Comparison of ENCODE assay signal across 29 mouse cellular contexts in genomic region chr2:141441896-141442295, GRCm38 (mm10).
A peak's percentile ranks its signal among the peaks of the same experiment; 100 is the strongest.
DNase-seq lines count a peak whose midpoint lies in the region; ATAC-seq lines count a peak whose summit lies in the region.
"Had no signal": no experiment of that assay in that cellular context is flagged by ENCODE, and none has a peak within 500 bp of the region (broad histone marks: within the 10 kb centered on the region; RNA-seq: fewer than 3 reads in every experiment).

No protein-coding gene starts in this region.

- DNase-seq in adrenal gland, adult 8-10 months: peak; percentile 7
- no peak for DNase-seq in adrenal gland, postnatal 4 days (ENCODE audit: low spot score in 2 of 2)
- DNase-seq in embryo, embryonic 11.5 days (ENCODE audit: low read depth, low spot score): peak; percentile 9
- DNase-seq in embryo, embryonic 9.5 days (ENCODE audit: extremely low spot score): no peak
- DNase-seq in neural tube, embryonic 11.5 days (ENCODE audit: low spot score): no peak
- DNase-seq in left cerebral cortex, postnatal 10 days (ENCODE audit: extremely low spot score in 1 of 2, low spot score in 2 of 2): no peak
- DNase-seq: cerebellum, adult 11 months; cerebellum, adult 2 months; cerebellum, adult 9-11 months; cerebellum, postnatal 25 days; gastrocnemius, postnatal 25 days; heart, adult 18-20 months; heart, postnatal 10 days; heart, postnatal 36 days; kidney, adult 11 months had no signal

- H3K4me1 ChIP-seq in neural tube, embryonic 11.5 days (ENCODE audit: control insufficient read depth, insufficient read depth, low read length): no peaks in the 10 kb centered on the region
- H3K4me1 ChIP-seq in neural tube, embryonic 15.5 days: no peaks in the 10 kb centered on the region
- H3K4me1 ChIP-seq: embryonic facial prominence, embryonic 10.5 days; embryonic facial prominence, embryonic 13.5 days; forebrain, embryonic 12.5 days; forebrain, embryonic 15.5 days; heart, embryonic 12.5 days; heart, embryonic 15.5 days; hindbrain, embryonic 10.5 days; hindbrain, embryonic 13.5 days; intestine, embryonic 15.5 days had no signal

- H3K4me3 ChIP-seq in neural tube, embryonic 11.5 days (ENCODE audit: low read depth, low read length): no peak overlapping the region
- H3K4me3 ChIP-seq in neural tube, embryonic 15.5 days (replicated peaks): no peak overlapping the region
- H3K4me3 ChIP-seq: embryonic facial prominence, embryonic 10.5 days; embryonic facial prominence, embryonic 13.5 days; erythroblast, embryonic 14.5 days; forebrain, embryonic 12.5 days; forebrain, embryonic 15.5 days; heart, embryonic 12.5 days; heart, embryonic 15.5 days; hindbrain, embryonic 10.5 days; hindbrain, embryonic 13.5 days; intestine, embryonic 15.5 days had no signal

- H3K27me3 ChIP-seq in neural tube, embryonic 11.5 days (ENCODE audit: control insufficient read depth, insufficient read depth, low read length): no peaks in the 10 kb centered on the region
- H3K27me3 ChIP-seq in neural tube, embryonic 15.5 days (replicated peaks): no peaks in the 10 kb centered on the region
- H3K27me3 ChIP-seq: embryonic facial prominence, embryonic 13.5 days; forebrain, embryonic 12.5 days; forebrain, embryonic 15.5 days; heart, embryonic 12.5 days; heart, embryonic 15.5 days; hindbrain, embryonic 13.5 days; intestine, embryonic 15.5 days had no signal

- no peaks in the 10 kb centered on the region for H3K9me3 ChIP-seq in neural tube, embryonic 11.5 days (ENCODE audit: control insufficient read depth, low read length)
- H3K9me3 ChIP-seq in neural tube, embryonic 15.5 days (replicated peaks): no peaks in the 10 kb centered on the region
- H3K9me3 ChIP-seq: embryonic facial prominence, embryonic 10.5 days; embryonic facial prominence, embryonic 13.5 days; forebrain, embryonic 12.5 days; forebrain, embryonic 15.5 days; heart, embryonic 12.5 days; heart, embryonic 15.5 days; hindbrain, embryonic 10.5 days; hindbrain, embryonic 13.5 days; intestine, embryonic 15.5 days had no signal

- peak; percentile 11; the same call in 1 of the 2 replicates for ATAC-seq in neural tube, embryonic 11.5 days (ENCODE audit: insufficient read depth, low FRiP score, low TSS enrichment)
- no peak for ATAC-seq in neural tube, embryonic 15.5 days (ENCODE audit: low FRiP score)
- ATAC-seq: activated CD4-positive, CD25-positive, alpha-beta regulatory T cell, adult 4 months; CD4-positive, CD25-positive, alpha-beta regulatory T cell, adult 4 months; forebrain, embryonic 15.5 days; hindbrain, embryonic 16.5 days; intestine, embryonic 15.5 days had no signal

- no peaks in the 10 kb centered on the region for H3K36me3 ChIP-seq in neural tube, embryonic 11.5 days (ENCODE audit: control insufficient read depth, insufficient read depth, low read length)
- H3K36me3 ChIP-seq in neural tube, embryonic 15.5 days: no peaks in the 10 kb centered on the region
- H3K36me3 ChIP-seq: embryonic facial prominence, embryonic 10.5 days; embryonic facial prominence, embryonic 13.5 days; forebrain, embryonic 12.5 days; forebrain, embryonic 15.5 days; heart, embryonic 12.5 days; heart, embryonic 15.5 days; hindbrain, embryonic 10.5 days; hindbrain, embryonic 13.5 days; intestine, embryonic 15.5 days had no signal

- no peak overlapping the region for H3K27ac ChIP-seq in neural tube, embryonic 11.5 days (ENCODE audit: low read depth, low read length)
- no peak overlapping the region for H3K27ac ChIP-seq in neural tube, embryonic 15.5 days (replicated peaks)
- H3K27ac ChIP-seq: embryonic facial prominence, embryonic 10.5 days; embryonic facial prominence, embryonic 13.5 days; forebrain, embryonic 12.5 days; forebrain, embryonic 15.5 days; heart, embryonic 15.5 days; hindbrain, embryonic 10.5 days; hindbrain, embryonic 13.5 days; intestine, embryonic 15.5 days had no signal

- intact Hi-C loops in left cerebral cortex, postnatal 10 days (cut with DNase I): no loop called here

- WGBS in neural tube, embryonic 11.5 days: 37% methylated on average over 2 of the region's 2 CpGs
- 33% methylated on average over 2 of the region's 2 CpGs for WGBS in neural tube, embryonic 15.5 days

- no peak overlapping the region for H3K9ac ChIP-seq in neural tube, embryonic 11.5 days (ENCODE audit: low read length)
- H3K9ac ChIP-seq in neural tube, embryonic 15.5 days (replicated peaks): no peak overlapping the region
- H3K9ac ChIP-seq: embryonic facial prominence, embryonic 13.5 days; forebrain, embryonic 12.5 days; forebrain, embryonic 15.5 days; heart, embryonic 12.5 days; heart, embryonic 15.5 days; hindbrain, embryonic 13.5 days; intestine, embryonic 15.5 days had no signal

- no peak overlapping the region for H3K4me2 ChIP-seq in neural tube, embryonic 11.5 days (ENCODE audit: low read depth)
- no peak overlapping the region for H3K4me2 ChIP-seq in neural tube, embryonic 15.5 days
- H3K4me2 ChIP-seq: embryonic facial prominence, embryonic 13.5 days; forebrain, embryonic 12.5 days; forebrain, embryonic 15.5 days; heart, embryonic 12.5 days; heart, embryonic 15.5 days; hindbrain, embryonic 13.5 days; intestine, embryonic 15.5 days had no signal

Comparison
In these comparisons a context has a peak if more than half of its experiments do, and no peak if none do; other contexts are left out.
1. DNase-seq: peak in adrenal gland, adult 8-10 months (single experiment) and embryo, embryonic 11.5 days (single experiment); none in adrenal gland, postnatal 4 days (0 of 2), embryo, embryonic 9.5 days (single experiment), neural tube, embryonic 11.5 days (single experiment) and left cerebral cortex, postnatal 10 days (0 of 2).